Mouse (Mus musculus) left cerebral cortex, adult 18-20 months (tissue): ENCODE results near the gene Dexi. TPM values are rescaled to one million over a fixed set of nuclear protein-coding genes. Genes with fewer than 3 reads are reported as not detected.

Experiments
- DNase-seq, 2 experiments: peaks; one replicate each; pipeline ENCODE4 v3.0.0; 2021 to 2022; ENCODE audit warnings: low spot score in 2 of 2, mixed read lengths in 1 of 2
- long read RNA-seq, 2 experiments: library from polyadenylated mRNA; stranded (forward); transcript quantifications; one replicate each; pipeline ENCODE4 v2.0.0; 2021
- total RNA-seq, 2 experiments: library from RNA; stranded (reverse); gene quantifications; 2 replicates each; pipeline ENCODE4 v1.2.3; 2021

Dexi gene
- 10 to 100 TPM; 64.4 to 69.2 TPM for total RNA-seq
- long read RNA-seq, experiment 1, transcript Dexi-201 (2 exons, 1,389 nt), result major isoform, 95 of 114 reads
- long read RNA-seq, experiment 1, partial matches to known transcripts, result 6 of 114 reads
- long read RNA-seq, experiment 1, other reads (novel, unspliced or antisense), result 13 of 114 reads
- long read RNA-seq, experiment 2, transcript Dexi-201 (2 exons, 1,389 nt), result major isoform, 80 of 98 reads
- long read RNA-seq, experiment 2, partial matches to known transcripts, result 8 of 98 reads
- long read RNA-seq, experiment 2, other reads (novel, unspliced or antisense), result 10 of 98 reads

GRCm38 (mm10) chr16:10542698-10543365 is at the start of gene Dexi:
Dexi (minus strand) TSS chr16:10543054.
- peak; percentile 93 to 96 for DNase-seq

DNA sequence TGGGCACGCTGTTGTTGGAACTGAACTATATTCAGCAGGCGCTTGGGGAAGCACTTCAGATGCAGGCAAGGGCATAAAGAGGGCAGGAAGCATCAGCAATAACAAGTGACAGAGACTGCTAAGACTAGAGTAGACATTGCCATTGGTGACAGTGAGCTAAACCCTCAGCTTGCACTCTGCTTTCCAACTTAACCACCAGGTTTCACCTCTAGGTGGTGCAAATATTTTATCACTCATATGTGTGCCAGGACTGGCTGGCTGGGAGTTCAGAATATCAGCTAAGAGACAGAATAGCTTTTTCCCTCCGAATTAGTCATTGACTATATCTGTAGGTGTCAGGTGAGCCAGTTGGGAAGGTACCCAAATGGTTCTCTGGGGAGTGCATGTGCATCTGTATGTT is 43.7 kb upstream of the Dexi start:
- no peak for DNase-seq

DNA sequence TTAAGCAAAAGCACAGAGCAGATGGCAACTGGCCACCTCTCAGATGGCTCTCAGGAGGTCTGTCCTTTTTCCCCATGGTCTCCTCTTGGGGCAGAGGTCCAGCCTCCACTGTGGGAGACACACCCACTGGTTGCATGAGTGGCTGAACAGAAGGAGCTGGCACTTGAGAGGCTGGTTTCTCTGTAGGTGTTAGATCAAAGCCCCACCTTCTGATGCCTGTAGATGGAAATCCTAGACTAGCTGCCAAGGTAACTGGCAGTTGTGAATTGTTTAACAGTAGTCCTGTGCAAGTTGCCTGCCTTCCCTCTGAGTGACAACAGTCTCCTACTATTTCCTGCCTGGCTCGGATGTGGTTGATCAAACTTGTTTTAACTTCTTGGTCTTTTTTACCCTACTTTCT is 42.3 kb upstream of the Dexi start:
- no peak for DNase-seq

- no peak for DNase-seq
Observed at GRCm38 (mm10) chr16:10581234-10581898, 38.5 kb upstream of the Dexi start.

DNA sequence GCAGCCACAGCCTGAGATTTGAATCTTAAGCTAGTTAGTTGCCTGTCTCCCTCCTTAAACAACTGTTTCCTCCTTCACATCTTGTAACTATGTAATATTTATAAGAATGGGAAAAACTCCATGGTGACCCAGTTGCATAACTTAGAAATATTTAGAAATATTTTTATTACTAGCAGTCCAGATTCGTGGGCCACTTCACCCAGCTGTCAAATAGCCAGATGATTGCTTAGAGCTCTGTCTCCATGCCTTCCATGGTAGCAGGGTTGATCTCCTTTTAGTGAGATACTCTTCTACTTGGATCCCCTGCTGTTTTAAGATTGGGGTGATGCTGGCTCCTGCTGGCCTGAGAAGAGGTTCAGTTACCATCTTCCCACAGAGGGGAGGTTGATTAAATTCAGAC is 35.5 kb upstream of the Dexi start:
- DNase-seq, result no peak

DNA sequence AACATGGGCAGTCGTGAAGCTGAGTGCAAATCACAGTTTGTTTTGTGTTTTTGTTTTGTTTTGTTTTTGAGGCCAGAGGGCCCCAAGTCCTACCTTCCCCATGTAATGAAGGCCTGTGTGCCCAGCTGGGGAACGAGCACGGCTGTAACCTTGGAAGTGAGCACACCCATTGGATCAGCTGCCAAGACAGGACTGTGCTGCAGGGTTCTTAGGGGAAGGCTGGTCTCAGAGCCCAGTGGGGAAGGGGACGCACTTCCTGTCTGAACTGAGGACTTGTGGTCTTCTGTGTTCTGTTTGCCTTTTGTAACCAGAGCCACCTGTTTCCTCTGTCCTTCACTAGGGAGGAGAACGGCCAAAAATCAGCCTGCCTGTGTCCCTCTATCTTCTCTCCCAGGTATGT is 34.7 kb upstream of the Dexi start:
- no peak for DNase-seq

DNA sequence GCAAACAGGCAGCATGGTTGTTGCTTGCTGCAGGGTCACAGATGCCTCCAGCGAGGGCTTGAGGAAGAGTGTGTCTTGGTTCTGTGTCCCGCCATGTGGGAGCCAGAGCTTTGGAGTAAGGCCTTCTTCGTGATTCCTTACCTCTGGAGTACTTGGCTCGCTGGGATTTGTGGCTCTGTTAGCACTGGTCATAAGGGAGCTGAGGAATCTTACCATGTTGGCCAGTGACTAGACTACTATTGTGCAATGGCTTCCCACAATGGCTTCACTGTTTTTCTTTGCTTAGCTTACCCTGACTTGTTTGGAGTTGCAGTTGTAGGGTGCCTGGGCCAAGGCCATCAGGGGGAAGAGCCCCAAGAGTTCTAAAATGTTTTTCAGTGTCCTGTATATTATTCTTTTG is 33.1 kb upstream of the Dexi start:
- no peak for DNase-seq

DNA sequence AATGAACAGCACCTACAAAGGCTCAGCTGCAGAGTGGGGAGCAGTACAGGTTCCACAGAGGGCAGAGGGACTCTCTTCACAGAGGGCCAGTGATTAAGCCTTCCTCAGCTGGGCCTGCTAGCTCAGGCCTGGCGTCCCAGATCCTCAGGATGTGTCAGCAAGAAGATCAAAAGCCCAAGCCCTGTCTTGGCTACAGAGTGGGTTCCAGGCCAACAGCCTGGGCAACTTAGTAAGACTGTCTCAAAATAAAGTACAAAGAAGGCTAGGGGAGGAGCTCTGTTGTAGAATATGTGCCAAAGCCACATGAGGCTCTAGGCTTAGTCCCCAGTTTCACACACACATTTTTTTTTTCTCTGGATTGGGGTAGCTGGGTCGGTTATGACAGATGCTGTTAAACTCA is 32.1 kb upstream of the Dexi start:
- DNase-seq, result no peak

DNA sequence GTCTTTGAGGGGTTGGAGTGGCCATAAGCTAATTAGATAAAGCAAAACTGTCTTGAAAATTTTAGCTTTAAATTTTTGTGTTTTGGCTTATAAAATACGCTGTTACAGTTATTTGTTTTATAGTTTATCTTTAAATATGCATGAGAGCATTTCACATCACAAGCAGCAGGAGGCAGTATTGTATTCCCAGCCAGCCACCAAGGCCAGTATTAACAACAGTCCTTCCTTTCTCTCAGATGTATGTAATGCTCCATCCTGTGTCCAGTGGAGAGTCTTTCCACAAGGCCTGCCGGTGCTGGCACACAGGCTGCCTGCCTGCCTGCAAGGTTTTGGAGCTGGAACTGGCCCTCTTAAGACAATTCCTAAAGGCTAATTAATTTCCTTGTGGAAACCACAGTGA is 29.0 kb upstream of the Dexi start:
- no peak for DNase-seq

- peak; percentile 58 to 70 for DNase-seq
Observed at GRCm38 (mm10) chr16:10570708-10571107, 27.9 kb upstream of the Dexi start.

GRCm38 (mm10) chr16:10569809-10570395 is 27.0 kb upstream of the Dexi start:
- no peak for DNase-seq

DNA sequence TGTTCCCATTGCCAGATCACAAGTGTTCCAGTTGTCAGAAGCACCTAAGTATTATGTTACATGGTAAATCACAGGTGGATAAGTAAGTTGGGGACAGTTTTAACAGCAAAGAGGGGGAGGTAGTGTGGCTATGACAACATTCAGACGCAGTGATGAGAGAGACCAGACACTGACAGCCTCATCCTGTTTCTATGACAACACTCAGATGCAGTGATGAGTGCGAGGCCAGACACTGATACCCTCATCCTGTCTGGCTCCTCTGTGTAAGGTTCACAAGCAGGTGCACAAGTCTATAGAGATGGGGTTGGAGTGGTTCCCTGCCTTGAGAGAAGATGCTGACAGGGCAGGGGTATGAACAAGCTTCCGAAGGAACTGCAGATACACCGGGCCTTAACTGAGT is 24.3 kb upstream of the Dexi start:
- no peak for DNase-seq

- peak; percentile 74 to 76 for DNase-seq
Observed at GRCm38 (mm10) chr16:10565278-10565885, 22.5 kb upstream of the Dexi start.

DNA sequence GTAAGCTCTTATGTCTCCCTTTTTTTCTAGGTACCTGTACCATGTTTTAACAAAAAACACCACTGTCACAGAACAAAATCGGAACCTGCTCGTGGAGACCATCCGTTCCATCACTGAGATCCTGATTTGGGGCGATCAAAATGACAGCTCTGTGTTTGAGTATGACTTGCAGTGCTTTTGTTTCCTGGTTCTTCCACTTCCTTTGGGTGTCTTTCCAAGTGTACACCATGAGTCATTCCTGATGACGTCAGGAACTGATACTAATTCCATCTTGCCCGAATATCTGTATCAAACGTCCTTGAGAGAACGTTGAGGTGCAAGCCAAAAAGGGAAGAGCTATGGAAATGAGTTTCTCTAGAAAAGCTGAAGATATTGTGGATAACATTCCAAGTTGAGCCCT is 17.1 kb upstream of the Dexi start:
- peak in 1 of 2 experiments; percentile 20 for DNase-seq

DNA sequence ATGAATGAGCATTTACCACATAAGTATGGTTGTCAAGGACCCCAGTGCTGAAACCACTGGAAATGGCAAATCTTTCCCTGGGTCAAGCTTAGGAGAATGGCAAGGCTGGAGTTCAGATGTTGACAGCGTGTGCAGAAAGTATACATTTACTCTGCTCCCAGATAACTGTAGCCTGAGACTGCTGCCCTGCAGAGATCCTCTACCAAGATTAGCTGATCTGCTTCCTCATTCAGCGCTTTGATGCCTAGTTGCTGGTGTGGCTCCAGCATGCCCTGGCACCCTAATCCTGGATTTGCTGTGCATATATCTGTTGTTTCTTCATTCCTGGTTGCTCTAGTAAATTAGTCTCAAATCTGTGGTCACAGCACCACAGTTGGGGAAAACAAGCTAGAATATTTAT is 11.0 kb upstream of the Dexi start:
- DNase-seq, result no peak

- no peak for DNase-seq
Observed at GRCm38 (mm10) chr16:10551592-10551991, 8.7 kb upstream of the Dexi start.

- DNase-seq, result no peak
Observed at GRCm38 (mm10) chr16:10549600-10549999, 6.7 kb upstream of the Dexi start.

DNA sequence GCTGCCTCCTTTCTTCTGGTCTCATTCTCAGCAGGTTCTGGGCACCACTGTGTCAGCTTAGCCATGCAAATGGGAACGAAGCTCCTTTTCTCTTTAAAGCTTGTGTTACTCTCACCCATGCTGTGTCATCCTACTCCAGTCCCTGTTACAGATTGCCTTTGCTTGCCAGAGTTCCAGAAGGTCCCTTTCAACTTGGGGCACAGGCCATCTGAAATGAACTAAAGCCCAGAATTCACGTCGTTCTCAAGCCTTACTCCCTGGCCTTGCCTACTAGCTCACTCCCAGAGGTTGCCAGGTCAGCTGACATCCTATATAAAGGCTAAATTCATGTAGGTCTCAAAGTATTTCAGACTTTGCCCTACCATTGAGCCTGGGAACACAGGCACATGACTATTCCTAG is 6.1 kb upstream of the Dexi start:
- DNase-seq, result no peak

GRCm38 (mm10) chr16:10546865-10547264 is 4.0 kb upstream of the Dexi start:
- no peak for DNase-seq

DNA sequence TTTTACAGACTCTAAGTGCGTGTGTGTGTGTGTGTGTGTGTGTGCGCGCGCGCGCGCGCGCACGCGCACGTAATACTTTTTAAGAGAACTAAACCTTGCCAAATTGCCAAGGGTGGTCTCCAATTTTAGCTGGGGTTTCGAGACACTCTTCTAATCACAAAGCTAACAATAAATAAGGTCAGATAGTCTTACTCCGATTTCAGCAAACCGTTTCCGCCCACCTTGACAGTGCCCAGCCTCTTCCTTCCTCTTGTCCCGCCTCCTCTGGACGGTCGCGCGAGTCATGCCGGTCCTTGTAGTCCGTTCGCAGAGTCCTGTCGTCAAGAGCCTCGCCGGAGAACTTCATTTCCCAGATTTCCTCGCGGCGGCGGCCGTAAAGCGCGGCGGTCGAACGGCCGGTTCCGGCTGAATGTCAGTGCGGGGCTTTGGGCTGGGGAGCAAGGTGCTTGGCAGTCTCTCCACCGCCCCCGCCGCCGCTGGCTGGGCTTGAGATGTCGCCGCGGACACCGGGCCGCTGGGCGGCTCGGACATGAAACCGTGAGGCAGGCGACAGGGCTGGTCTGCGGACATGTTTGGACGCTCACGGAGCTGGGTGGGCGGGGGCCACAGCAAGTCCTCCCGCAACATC is 2.3 kb upstream of the Dexi start, which contains the start of gene Clec16a:
Gene Clec16a (plus strand): TSS at position 345 of the 628 bp plus-strand sequence.
- DNase-seq, result peak; percentile 96 to 98

GRCm38 (mm10) chr16:10542266-10542665 is 588 bp downstream of the Dexi start:
- DNase-seq, result peak in 1 of 2 experiments; percentile 32
